Mouse (Mus musculus) erythroblast, embryonic 14.5 days (primary cell): ENCODE data around the gene Sct.

Experiments used
- GATA1 ChIP-seq: IDR thresholded peaks from 2 replicates; pipeline ENCODE4 v1.6.1; 2012; ENCODE audit warnings: low read length, inconsistent platforms, mixed read lengths
- TAL1 ChIP-seq: IDR thresholded peaks from 3 replicates; pipeline ENCODE4 v1.6.1; 2012; ENCODE audit warnings: low read length, inconsistent platforms, mixed read lengths

GRCm38 (mm10) chr7:141281442-141281841, 2.5 kb upstream of the Sct start:
- no peak for TF ChIP-seq GATA1
- no peak for TF ChIP-seq TAL1
